Mouse (Mus musculus) heart, adult 8-10 months (tissue): ENCODE measurements at regions not wholly inside any gene's neighbourhood (a gene's known extent, or its start where the extent isn't known, plus 50 kb on each side); places are given as distances from the start of the nearest gene placed in this dataset.

Experiments
- DNase-seq: peaks from one replicate; pipeline ENCODE4 v3.0.0; 2022; ENCODE audit warnings: low spot score

DNA sequence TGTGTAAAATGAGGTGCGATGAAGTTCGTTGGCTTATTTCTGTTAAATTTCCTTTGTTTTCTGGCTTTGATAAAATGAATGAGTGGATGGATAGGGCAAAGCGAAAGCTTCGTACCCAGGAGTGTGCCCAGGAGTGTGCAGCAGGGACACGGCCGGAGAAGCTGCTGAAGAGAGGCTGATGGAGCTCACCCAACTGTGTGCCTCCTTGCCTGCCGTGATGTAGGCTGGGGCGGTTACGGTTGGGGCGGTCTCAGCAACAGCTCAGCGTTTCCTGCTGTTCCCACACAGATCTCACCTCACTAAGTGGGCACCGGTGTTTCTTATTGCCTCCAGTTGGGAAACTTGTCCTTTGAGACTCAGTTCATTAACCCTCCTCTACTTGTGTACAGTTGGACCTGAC is 208.2 kb upstream of the Ttc29 start:
- no peak for DNase-seq

DNA sequence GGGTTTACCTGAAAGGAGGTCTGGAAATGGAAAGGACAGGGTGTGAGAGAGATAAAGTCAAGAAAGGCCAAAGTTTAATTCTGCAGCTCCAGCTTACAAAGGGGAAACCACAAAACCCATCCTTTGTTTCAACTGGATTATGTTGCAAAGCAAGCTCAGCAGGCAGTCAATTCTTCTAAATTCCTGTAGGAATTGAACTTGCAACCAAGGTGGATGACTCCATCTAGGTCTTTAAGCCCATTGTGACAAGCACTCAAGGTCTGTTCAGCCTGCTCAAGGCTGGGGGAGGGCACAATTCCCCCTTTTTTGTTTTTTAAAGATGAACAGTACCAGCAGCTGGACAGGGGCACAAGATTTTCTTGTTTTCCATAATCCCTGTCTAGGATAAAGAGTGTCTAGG is 200.0 kb upstream of the Ttc29 start:
- no peak for DNase-seq

DNA sequence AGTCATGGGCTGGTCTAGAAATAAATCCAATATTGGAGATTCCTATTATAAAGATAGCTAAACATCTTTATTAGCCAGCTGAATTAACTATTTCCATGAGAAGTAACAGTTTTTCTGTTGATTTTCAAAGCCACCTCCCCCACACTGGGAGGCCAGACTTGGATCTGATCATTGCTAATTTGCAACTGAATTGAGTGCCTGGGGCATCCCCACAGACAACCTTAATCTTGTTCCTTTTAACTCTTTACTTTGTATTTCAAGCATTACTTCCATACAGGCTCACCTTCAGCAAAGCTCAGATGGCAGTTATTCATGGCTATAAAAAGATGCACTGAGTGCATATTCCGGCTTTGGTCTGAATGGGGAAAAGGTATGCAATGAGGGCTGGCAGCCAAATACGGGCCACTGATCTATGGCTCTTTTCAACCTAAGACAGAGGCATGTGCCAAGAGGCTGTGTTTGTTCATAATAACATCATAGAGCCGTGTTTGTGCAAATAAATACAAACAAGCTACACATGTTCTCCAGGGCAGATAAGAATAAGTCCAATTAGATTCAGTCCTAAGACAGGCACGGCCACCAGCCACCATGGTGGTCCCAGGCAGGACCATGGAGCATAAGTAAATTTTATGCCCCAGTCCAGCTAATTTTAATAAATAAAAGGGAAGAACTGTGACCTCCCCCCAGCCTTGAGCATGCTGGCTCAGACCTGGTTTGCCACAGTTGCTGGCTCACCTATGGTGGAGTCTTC is 194.5 kb upstream of the Ttc29 start:
- DNase-seq: no peak

DNA sequence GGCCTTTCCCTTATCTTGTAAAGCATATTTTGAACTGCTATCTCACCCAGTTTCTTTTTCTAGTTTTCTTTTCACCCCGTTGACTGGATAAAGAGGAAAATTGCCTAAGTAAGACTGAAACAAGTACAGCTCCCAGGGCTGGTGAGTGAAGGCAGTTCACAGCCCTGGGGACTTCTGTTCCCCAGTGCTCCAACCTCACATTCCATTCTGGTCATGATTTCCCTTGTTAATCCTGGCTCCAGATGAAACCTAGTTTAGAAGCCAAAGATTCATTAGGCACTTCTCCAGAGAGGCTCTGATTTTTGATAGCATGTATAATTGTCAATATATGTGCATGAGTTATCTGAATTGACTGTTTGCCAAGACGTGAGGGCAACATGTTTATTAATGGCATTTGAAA is 191.6 kb upstream of the Ttc29 start:
- DNase-seq: peak; percentile 36

DNA sequence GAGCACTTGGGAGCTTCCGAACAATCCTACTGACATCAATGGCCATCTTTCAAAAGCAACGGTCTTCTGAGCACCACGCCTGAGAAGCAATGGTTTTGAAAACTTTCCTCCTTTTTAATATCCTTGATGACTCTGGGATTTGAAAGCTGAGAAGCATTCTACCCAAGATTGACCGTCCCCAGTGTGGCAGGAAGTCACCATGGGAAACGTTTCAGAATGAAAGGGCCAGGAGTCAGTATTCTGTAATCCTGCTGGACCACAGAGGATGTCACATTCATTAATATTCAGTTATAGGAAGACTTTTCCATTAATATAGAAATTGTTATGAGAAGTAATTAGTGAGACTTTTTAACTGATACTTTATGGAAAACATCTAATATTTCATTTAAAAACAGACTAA is 190.1 kb upstream of the Ttc29 start:
- no peak for DNase-seq

DNA sequence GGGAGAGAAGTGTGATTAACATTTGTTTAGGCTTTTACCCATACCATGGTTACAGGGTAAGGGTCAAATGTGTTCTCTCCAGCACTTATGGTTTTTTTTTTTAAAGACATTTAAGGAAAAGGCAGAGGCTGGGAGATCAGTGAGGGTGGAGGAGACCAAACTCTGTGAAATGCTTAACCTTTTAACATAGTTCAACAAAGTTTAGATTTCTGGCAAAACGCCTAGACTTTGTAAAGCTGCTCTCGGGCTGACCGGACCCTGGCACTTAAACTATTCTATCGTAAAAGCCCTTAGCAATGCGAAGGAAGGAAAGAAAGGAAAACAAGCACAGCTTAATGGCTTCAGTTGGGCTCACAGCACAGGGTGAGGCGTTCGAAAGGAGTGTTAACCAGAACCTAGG is 189.6 kb upstream of the Ttc29 start:
- DNase-seq: no peak

DNA sequence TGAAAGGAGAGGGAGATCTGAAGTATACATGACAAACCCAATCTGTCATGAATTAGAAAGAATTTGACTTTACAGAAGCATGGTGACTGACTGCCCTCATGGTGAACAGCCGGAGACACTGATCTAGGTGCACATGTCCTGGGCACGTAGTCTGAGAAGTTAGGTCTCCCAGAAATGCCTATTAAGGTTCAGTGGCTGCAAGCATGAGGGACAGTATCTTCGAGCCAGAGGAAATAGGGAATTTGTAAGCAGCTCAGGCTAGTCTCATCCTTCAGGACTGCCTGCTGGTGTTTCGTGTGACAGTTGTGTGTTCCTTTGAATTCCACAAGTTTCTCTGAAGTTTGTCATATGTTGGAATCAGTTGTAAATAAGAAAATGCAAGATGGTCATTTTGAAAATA is 189.2 kb upstream of the Ttc29 start:
- no peak for DNase-seq

DNA sequence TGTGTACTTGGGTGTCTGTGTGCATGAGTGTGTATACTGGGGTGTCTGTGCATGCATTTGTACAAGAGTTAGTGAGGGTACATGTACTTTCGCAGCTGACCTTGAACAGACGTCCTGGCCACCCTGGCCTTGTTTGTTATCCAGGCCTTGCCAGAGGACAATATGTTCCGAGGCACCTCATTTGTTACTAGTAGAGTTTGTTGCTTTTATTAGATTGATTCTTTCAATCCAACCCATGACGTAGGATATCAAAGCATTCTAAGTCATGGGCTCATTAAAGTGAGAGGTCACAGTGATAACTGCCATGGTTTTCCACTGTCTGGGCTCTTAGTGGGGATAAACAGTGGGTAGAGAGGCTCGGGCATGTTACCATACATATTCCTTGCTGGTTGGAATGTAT is 188.1 kb upstream of the Ttc29 start:
- peak; percentile 79 for DNase-seq

DNA sequence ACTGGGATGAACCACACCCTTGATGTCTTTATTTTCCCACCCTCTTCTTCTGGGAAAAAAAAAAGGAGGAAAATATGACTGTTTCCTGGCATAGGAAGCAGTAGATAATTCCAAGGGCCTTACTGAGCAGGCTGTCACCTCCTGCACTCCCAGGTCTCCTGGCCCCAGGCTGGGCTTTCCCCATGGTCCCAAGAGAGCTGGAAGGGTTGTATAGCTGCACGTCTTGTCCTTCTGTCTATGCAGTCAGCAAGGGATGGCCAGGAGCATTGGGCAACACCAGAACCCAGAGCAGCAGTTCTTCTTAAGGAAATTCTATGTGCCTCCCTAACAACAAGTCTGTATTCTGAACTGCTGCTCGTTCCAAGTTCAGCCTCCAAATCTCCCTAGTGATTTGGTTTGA is 185.7 kb upstream of the Ttc29 start:
- no peak for DNase-seq

DNA sequence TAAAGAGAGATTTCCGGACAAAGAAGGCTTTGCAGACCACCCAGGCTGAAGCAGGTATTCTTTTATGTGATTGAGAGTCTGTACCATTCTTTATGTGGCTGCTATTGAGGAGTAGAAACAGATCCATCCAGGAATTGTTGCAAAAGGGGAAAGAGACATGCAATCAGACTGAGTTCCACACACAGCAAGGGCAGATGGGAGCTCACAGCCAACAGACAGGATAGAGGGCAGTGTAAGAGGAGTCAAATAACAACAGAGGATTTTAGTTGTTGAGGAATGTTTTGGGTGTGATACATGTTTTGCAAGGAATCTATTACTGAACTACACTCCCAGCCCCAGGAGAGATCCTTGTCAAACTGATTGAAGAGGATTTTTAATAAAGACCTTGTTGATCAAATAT is 184.2 kb upstream of the Ttc29 start:
- no peak for DNase-seq

DNA sequence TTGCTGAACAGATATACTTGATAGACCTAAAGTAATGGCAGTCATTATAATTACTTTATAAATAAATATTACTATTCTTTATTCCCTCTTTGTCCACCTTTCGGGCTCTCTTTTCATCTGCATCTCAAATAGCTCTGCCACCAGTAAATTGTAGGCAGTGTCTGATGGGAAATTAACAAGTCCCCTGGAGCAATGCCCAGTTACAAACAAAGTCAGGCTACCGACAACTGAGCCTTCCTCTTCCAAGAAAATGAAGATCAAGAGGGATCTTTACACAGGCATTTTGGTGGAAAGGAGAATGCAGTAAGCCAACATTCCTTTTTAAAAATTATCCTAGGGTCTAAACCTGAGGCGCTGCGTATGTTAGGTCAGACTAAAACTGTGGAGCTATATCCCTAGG is 181.3 kb upstream of the Ttc29 start:
- DNase-seq: no peak

DNA sequence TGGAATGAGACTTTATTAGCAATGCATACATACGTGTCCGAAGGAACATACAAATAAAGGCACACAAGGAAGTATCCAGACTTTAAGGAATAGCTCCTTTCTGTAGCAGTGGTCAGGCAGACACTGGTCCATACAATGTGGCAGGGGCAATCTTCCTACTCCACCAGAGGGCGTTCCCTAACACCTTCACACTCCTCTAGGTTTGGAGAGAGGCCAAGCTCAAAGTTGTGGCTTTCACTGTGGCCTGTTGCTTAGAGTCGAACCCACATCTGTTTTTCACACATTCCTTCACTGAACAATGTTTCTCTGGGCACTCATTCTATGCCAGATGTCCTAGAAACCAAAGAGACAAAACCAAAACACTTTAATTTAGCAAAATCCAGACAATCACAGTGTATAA is 178.4 kb upstream of the Ttc29 start:
- DNase-seq: no peak

DNA sequence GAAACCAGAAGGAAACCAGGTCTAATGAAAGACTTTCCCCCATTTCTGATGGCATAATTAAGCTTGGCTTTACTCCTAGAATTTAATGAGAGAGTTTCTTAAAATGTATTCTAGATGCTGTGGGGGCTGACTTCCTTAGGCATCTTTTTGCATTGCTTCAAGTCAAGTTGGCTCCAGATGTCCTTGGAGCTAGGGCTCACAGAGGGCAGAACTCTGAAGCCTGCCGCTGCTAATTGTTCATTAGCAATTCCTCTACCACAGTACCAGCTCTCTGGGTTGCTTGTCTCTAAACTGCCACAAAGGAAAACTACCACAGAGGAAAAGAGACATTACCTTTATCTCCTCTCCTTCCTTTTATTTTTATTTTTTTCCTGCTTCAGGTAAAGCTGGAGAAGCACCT is 175.9 kb upstream of the Ttc29 start:
- no peak for DNase-seq

DNA sequence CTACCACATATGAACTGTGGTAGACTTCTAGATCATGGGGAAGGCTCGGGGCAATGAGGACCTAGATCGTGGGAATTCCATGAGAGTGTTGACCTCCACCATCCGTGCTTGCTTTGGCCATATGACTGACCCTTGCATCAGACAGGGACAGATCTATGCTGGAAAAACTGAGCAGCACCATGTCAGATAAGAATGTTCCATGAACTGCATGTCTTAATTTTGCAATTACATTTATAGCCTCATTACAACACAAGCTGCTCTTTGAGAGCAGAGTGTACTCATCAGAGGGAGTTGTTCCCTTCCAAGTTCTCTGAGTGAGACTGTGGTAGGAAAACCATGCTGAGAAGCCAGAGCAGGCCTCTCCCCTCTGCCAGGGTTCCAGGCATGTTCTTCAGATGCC is 166.4 kb upstream of the Ttc29 start:
- DNase-seq: peak; percentile 62

DNA sequence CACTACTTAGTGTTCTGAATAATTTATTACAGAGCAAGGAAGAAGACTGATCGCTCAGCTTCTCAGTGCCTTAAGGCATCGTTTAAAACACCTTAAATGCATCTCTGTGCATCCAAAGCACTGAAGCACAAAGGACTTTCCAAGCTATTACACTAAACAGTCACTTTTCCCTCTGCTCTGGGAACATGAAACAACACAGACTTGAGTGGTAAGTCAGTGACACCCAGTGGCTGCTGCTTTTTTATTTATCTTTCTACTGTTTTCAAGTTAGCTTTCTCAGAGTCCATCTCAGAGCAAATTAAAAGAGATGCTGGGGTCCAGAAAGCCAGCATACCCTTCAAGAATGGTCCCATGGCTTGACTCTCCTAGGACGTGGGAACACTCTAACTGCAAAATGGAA is 162.3 kb upstream of the Ttc29 start:
- DNase-seq: no peak

DNA sequence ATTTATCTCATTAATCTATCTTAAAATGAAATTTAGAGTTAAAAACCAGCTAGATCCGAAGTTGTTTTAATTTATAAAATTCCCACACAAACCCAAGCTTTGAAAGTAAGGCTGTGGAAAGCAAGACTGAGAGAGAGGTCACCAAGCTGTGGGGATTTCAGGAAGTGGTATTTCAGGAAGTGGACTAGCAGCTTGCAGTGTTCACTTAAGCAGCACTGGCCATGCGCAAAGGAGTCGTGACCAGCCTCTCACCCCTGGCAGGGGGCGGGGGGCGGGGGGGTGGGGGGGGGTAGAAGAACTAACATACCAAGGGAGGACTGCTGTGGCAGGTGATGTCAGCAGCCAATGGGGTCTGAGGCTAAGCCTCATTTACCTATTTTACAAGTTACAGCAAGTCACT is 158.7 kb upstream of the Ttc29 start:
- DNase-seq: no peak

DNA sequence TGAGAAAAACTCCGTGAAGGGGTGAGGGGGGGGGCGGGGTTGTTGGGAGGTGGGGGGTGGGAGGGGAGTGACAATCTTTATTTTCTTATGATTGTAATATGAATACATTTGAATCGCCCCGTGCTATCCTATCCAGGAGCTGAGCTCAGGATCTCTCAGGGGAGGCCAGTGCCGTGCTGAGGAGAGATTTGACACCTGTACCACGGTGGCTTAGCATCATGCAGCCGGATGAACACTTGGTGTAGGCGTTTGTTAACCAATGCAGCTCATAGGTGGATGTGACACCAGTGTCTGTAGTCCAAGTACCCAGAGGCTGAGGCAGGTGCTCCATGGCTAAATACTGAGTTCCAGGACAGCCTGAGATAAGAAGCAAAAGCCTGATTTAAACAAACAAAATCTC is 158.2 kb upstream of the Ttc29 start:
- no peak for DNase-seq

DNA sequence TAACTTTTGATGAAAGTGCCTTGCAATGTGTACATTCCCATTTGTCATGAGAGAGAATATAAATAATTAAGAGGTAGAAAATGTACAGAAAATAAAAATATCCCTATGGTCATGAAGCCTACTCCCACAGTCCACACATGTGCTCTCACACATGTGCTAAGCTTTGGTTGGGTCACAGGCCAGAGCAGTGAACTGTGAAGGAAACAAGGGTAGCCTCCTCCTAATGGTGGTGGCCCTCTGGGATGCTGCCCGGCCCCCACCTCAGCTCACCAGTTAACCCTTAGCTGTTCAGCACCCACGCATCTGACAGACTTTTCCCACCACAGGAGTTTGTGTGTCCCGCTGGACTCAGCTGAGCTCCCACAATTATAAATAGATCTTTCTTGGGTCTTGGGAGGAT is 157.6 kb upstream of the Ttc29 start:
- no peak for DNase-seq

DNA sequence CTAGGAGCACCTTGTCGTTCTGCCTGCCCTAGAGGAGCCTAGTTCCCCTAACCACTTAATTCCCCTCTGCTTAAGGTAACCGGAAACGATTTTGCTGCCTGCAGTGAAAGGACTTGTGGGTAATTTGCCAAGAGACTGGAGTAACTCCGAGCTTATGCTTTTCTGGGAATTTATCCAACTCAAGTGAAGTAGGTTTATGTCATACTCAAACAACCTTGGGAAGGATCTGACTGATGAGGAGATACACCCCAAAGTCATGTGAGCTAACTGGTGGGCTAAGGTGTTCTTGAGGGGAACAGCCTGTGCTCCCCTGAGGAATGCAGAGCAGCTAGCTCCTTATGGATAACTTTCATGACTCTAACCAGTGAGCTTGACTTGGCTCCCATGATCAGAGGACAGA is 155.7 kb upstream of the Ttc29 start:
- DNase-seq: no peak

DNA sequence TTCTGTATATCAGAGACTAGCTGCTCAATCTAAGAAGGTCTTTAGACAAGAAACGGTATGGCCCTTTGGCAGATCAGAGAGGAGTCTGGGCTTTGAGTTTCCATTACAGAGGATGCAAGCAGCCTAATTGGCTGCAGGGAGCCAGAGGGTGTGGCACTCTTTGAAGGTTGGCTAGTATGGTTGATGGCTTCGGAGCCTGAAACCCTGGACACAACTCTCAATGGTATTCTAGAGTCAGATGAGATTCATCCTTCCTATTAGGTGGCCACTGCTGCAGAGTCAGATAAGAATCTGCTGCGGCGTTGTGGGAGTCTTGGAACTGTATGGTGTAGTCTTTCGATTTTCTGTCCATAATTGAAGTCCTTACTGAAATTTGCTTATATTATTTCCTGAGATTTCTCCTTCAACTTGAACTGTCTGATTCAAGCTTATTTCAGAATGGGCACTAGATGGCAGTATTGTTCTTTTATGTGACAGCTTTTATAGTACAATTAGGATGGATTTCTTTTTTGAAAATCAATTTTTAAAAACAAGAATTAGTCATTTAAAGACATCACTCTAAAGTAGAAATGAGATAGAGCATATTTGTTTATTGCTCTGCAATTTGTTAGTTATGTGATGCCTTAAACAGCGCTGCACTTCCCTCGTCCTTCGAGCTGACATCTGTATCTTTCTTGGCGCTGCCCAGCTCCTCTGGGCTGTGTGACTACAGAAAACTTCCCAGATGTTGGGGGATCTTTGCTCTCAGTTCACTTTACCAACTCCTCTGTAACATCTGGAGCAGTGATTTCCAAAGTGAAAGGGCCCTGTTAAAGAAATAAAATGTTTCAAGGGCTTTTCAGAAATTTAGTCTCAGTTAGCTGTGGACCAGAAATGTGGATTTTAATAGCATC is 151.0 kb upstream of the Ttc29 start:
- no peak for DNase-seq

DNA sequence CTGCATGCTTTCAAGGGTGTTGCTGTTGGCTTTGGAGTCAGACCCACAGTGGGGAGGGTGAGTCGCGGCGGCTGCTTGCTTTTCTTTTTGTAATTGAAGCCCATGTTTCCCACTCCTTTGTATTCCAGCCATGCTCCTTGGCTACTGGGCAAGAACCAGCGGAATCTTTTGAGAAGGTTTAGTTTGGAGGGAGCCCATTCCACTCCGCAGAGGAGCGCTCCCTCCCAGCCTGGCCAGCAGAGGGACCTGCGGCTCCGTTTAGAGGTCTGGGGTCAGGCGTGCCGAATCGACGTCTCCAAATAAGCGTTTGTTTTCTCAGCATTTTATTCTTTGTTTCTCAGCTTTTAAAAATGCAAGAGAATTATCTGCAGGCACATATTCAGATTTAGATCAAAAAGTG is 149.6 kb upstream of the Ttc29 start:
- DNase-seq: no peak

DNA sequence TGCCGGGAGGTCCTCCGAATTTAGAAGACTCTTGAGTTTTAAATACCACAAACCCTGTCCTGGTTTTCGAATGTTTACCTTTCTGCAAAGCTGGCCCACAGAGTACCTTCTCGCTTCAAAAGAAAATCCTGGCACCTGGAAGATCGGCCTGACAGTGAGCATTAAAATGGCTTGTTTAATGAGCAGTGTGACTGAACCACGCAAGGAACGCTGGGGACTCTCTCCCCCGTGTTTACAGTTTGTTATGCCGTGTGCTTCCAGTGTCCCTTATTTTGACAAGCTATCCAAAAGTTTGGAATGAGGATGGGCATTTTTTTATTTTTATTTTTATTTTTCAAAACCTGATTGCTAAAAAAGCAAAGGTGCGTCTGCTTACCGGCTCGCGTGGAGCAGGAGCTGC is 148.9 kb upstream of the Ttc29 start:
- no peak for DNase-seq

DNA sequence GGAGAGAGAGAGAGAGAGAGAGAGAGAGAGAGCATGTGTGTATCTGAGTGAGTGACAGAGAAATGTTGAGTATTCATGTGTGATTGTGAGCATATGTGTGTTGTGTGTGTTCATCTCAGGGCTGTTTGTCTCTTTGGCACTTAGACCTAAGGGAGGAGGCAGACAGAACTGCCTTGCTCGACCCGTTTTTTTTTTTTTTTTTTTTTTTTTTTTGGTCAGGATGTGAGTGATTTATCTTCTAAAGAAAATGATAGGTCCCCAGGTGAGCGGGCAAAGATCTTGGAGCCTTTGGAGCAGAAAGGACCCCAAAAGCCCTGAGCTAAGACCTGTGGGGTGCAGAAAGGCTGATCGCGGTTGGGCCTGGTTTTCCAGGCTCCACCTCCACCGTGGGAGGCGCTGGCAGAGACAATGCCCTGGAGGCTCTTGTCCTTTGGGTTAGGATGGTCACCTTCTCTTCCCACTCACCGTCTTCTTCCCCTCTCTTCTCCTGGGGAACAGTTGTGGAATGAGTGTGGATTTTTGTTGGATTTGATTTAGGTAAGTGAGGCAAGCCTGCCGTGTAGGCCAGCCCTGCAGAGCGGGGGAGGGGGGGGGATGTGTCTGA is 147.1 kb upstream of the Ttc29 start:
- no peak for DNase-seq
